Mouse (Mus musculus): ENCODE data around the gene Gm20388.

GRCm38 (mm10) chr8:122118536-122118935, 2207.9 kb downstream of the Gm20388 start:
- TF ChIP-seq CTCF (IDR thresholded peaks at IDR 0.05; ENCODE audit: insufficient read depth, low read depth, low read length) (no peak), POLR2A (IDR thresholded peaks at IDR 0.05; ENCODE audit: insufficient read depth, low read depth, low read length) (no peak)

Measured in olfactory bulb, adult 2 months (tissue).